Mouse (Mus musculus) cortical plate, adult 2 months (tissue): ENCODE measurements around the gene Gm6169. TPM values are rescaled to one million over a fixed set of nuclear protein-coding genes. Genes with fewer than 3 reads are reported as not detected.

ENCODE experiments used
- H3K27ac ChIP-seq: fragments of 200-500 bp; 2 replicates; pipeline ENCODE4 v1.5.1; 2012; ENCODE audit warnings: low read length, control low read depth, inconsistent platforms; ENCODE audit not compliant: insufficient read depth
- H3K4me1 ChIP-seq: fragments of 200-500 bp; 2 replicates; pipeline ENCODE4 v1.6.1; 2011; ENCODE audit warnings: low read length; ENCODE audit not compliant: control insufficient read depth, insufficient read depth
- H3K4me3 ChIP-seq: fragments of 200-500 bp; 2 replicates; pipeline ENCODE4 v1.5.1; 2011; ENCODE audit warnings: mild to moderate bottlenecking, low read length, control low read depth; ENCODE audit not compliant: insufficient read depth
- CTCF ChIP-seq: fragments of 200-500 bp; IDR thresholded peaks from 2 replicates; pipeline ENCODE4 v1.5.1; 2011; ENCODE audit warnings: mild to moderate bottlenecking, control low read depth, low read length; ENCODE audit not compliant: insufficient read depth; ENCODE audit errors: extremely low read depth
- POLR2A ChIP-seq: fragments of 200-500 bp; IDR thresholded peaks from 2 replicates; pipeline ENCODE4 v1.6.1; 2011; ENCODE audit warnings: mild to moderate bottlenecking, low read length, control low read depth; ENCODE audit not compliant: insufficient read depth; ENCODE audit errors: extremely low read depth
- polyA plus RNA-seq: library from polyadenylated mRNA; depleted of rRNA; stranded (reverse); fragments of >200 nt; gene quantifications from 2 replicates; pipeline ENCODE4 v1.2.3, GENCODE M21; 2012

Gm6169 gene
- polyA plus RNA-seq, 1 experiment: 0.56 TPM

GRCm38 (mm10) chr13:97104996-97105395, 6.0 kb upstream of the Gm6169 start:
- Histone ChIP-seq H3K4me1 (no peaks in the 10 kb centered on the region), H3K4me3 (no peak overlapping the region), H3K27ac (no peak overlapping the region)
- TF ChIP-seq POLR2A (no peak), CTCF (no peak)

GRCm38 (mm10) chr13:97095726-97096125, 3.3 kb downstream of the Gm6169 start:
- Histone ChIP-seq H3K27ac (no peak overlapping the region), H3K4me1 (no peaks in the 10 kb centered on the region), H3K4me3 (no peak overlapping the region)
- no peak for TF ChIP-seq POLR2A
- TF ChIP-seq CTCF: no peak

- TF ChIP-seq CTCF: no peak
- TF ChIP-seq POLR2A: no peak
- Histone ChIP-seq H3K27ac (no peak overlapping the region), H3K4me1 (peaks cover 1% of the 10 kb centered on the region; the same call in 1 of the 2 replicates), H3K4me3 (no peak overlapping the region)
Observed at GRCm38 (mm10) chr13:97088183-97088582, 10.9 kb downstream of the Gm6169 start.

- Histone ChIP-seq H3K4me3 (no peak overlapping the region), H3K27ac (no peak overlapping the region), H3K4me1 (peaks cover 2% of the 10 kb centered on the region; the same call in 1 of the 2 replicates)
- TF ChIP-seq POLR2A: no peak
- no peak for TF ChIP-seq CTCF
Observed at GRCm38 (mm10) chr13:97087421-97087820, 11.6 kb downstream of the Gm6169 start.

- Histone ChIP-seq H3K4me1 (peaks cover 2% of the 10 kb centered on the region; the same call in 1 of the 2 replicates), H3K27ac (no peak overlapping the region), H3K4me3 (no peak overlapping the region)
- TF ChIP-seq POLR2A (no peak), CTCF (no peak)
Observed at GRCm38 (mm10) chr13:97086316-97086715, 12.7 kb downstream of the Gm6169 start.

GRCm38 (mm10) chr13:97082432-97082831, 16.6 kb downstream of the Gm6169 start:
- TF ChIP-seq POLR2A (no peak), CTCF (no peak)

GRCm38 (mm10) chr13:97080615-97081014, 18.4 kb downstream of the Gm6169 start:
- Histone ChIP-seq H3K4me1 (peaks cover 2% of the 10 kb centered on the region), H3K27ac (no peak overlapping the region), H3K4me3 (no peak overlapping the region)
- TF ChIP-seq POLR2A (no peak), CTCF (no peak)

More at GRCm38 (mm10) chr13:97082432-97082831, 16.6 kb downstream of the Gm6169 start:
- Histone ChIP-seq H3K4me1 (peaks cover 2% of the 10 kb centered on the region; the same call in 1 of the 2 replicates), H3K4me3 (no peak overlapping the region), H3K27ac (no peak overlapping the region)

GRCm38 (mm10) chr13:97080201-97080600, 18.8 kb downstream of the Gm6169 start:
- no peak overlapping the region for H3K27ac ChIP-seq
- no peak overlapping the region for H3K4me3 ChIP-seq
- TF ChIP-seq CTCF: no peak
- TF ChIP-seq POLR2A: no peak
- peaks cover 2% of the 10 kb centered on the region for H3K4me1 ChIP-seq

- no peak overlapping the region for H3K27ac ChIP-seq
- TF ChIP-seq CTCF (no peak), POLR2A (no peak)
- H3K4me3 ChIP-seq: no peak overlapping the region
- H3K4me1 ChIP-seq: no peaks in the 10 kb centered on the region; the same call in none of the 2 replicates
Observed at GRCm38 (mm10) chr13:97077556-97077955, 21.5 kb downstream of the Gm6169 start.

GRCm38 (mm10) chr13:97073497-97073896, 25.5 kb downstream of the Gm6169 start:
- peak overlapping the region; percentile 18; the same call in 1 of the 2 replicates for H3K4me3 ChIP-seq

More at GRCm38 (mm10) chr13:97073497-97073896, 25.5 kb downstream of the Gm6169 start:
- Histone ChIP-seq H3K4me1 (no peaks in the 10 kb centered on the region; the same call in none of the 2 replicates), H3K27ac (no peak overlapping the region)
- TF ChIP-seq POLR2A (no peak), CTCF (no peak)
